Mouse (Mus musculus) brain, embryonic 14.5 days (tissue): ENCODE results near the gene Magee2. TPM values are rescaled to one million over a fixed set of nuclear protein-coding genes. Genes with fewer than 3 reads are reported as not detected.
"Not testable (repeated sequence)": the region's sequence is repeated elsewhere in the genome, so short reads cannot be mapped to it uniquely, and the experiment has no call there.

Source experiments
- DNase-seq: peaks from one replicate; pipeline ENCODE4 v3.0.0-alpha.2; 2011; ENCODE audit warnings: low read depth
- CTCF ChIP-seq: fragments of 200-500 bp; IDR thresholded peaks from 2 replicates; pipeline ENCODE4 v1.5.1; 2012; ENCODE audit warnings: inconsistent platforms, mild to moderate bottlenecking, moderate library complexity, borderline replicate concordance; ENCODE audit not compliant: insufficient read depth, insufficient read length; ENCODE audit errors: extremely low read depth
- POLR2A ChIP-seq: fragments of 200-500 bp; IDR thresholded peaks from 2 replicates; pipeline ENCODE4 v1.6.1; 2012; ENCODE audit warnings: mild to moderate bottlenecking, inconsistent platforms, borderline replicate concordance; ENCODE audit not compliant: poor library complexity, insufficient read depth, insufficient read length, severe bottlenecking; ENCODE audit errors: extremely low read depth
- polyA plus RNA-seq: library from polyadenylated mRNA; depleted of rRNA; stranded (reverse); fragments of >200 nt; gene quantifications from 2 replicates; pipeline ENCODE4 v1.2.3, GENCODE M21; 2012; rRNA removed

Magee2 gene
- 11.2 and 13.2 TPM in 2 replicates for polyA plus RNA-seq

GRCm38 (mm10) chrX:104856751-104857341 is at the start of gene Magee2:
Magee2 (minus strand) TSS chrX:104857267.
- TF ChIP-seq CTCF (peak; percentile 40; the same call in 1 of the 2 replicates), POLR2A (peak; percentile 31; the same call in 1 of the 2 replicates)
- DNase-seq, result peak; percentile 88

- peak; percentile 40 for DNase-seq
- TF ChIP-seq CTCF, result no peak
Observed at GRCm38 (mm10) chrX:104853610-104854009, 3.5 kb downstream of the Magee2 start.

DNA sequence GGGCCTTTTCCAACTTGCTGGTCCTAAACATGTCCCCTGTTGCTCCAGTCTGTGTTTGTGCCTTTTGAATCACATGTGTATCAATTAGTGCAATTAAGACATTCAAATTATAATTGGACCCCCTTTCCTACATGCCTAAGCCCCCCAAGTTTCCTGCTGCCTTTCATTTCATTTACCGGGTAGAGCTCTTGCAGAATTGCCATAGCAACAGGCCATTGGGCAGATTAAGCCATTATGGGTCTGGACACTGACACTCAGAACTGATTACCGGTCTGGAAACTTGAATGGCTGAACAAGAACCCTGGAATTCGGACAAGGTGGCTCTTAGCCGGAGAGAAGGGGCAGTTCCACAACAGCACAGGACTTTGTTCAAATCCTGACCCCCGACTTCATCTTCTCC is 39.5 kb downstream of the Magee2 start:
- DNase-seq, result not testable (repeated sequence)

DNA sequence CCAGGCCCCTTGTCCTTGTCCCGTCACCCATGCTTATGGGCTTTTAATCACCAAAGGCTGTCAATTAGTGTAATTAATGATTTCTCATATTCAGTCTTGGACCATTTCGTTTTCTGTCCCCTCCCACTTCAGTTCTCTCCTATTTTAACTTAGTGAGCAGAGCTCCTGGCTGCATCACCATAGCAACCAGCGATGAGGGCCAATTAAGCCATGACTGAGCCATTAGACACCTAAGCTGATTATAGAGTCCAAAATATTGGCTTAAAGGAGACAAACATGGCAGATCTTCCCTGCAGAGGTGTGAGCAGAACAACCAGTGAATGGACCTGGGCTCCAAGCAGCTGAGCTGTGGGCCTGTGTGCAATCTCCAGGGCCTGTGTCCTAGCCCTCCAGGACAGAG is 40.1 kb downstream of the Magee2 start:
- DNase-seq, result not testable (repeated sequence)

- DNase-seq, result not testable (repeated sequence)
Observed at GRCm38 (mm10) chrX:104813704-104814103, 43.4 kb downstream of the Magee2 start.

Other genes with a start within 250 kb of the Magee2 start
- 3.5 and 4.4 TPM in 2 replicates for gene Zdhhc15, start 186.2 kb downstream of the Magee2 start, polyA plus RNA-seq
- gene Pbdc1, start 222.5 kb upstream of the Magee2 start, polyA plus RNA-seq, result 12.5 and 12.9 TPM in 2 replicates